Mouse (Mus musculus): Measurements from ENCODE around the gene Esr1.

- no peak for TF ChIP-seq POLR2A (IDR thresholded peaks at IDR 0.05; ENCODE audit: borderline replicate concordance, insufficient read depth, low read length)
- no peak for TF ChIP-seq CTCF (IDR thresholded peaks at IDR 0.05; ENCODE audit: borderline replicate concordance, insufficient read depth, low read depth, low read length)
Observed at GRCm38 (mm10) chr10:4824366-4824765, 213.0 kb downstream of the Esr1 start.
